Mouse (Mus musculus) urinary bladder, postnatal 4 days (tissue): ENCODE data around the gene Asap3.

Source experiments
- DNase-seq, 2 experiments: peaks; one replicate each; pipeline ENCODE4 v3.0.0; 2021 to 2022; ENCODE audit warnings: low spot score in 2 of 2

Gene Asap3

DNA sequence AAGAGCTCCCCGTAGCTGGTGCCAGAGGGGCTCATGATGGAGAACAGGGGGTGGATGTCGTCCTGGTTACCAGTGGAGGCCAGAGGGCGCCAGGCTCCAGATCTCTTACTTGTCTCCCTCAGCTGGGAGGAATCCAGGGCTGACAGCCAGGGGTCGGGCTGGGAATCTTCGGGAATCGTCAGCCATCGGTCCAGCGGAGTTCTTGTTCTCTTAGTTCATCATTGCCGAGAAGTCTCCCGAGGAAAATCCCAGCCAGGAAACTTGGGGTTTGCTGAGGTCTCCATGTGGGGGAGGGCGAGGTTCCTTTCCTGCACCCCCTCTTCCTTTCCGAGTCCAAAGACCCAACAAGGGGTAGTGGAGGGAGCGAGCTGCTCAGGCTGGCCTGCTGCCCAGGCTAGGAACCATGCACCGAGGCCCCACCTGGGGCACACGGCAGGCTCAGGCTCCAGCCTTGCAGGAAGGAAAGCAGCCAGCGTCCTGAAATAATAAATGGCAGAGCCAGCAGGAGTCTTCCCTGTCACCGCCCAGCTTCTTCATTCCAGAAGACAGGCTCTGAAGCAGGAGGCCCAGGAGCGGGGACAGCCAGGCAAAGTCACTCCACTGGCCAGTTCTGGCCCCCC is 12.5 kb downstream of the Asap3 start:
- peak; percentile 81 to 85 for DNase-seq

DNA sequence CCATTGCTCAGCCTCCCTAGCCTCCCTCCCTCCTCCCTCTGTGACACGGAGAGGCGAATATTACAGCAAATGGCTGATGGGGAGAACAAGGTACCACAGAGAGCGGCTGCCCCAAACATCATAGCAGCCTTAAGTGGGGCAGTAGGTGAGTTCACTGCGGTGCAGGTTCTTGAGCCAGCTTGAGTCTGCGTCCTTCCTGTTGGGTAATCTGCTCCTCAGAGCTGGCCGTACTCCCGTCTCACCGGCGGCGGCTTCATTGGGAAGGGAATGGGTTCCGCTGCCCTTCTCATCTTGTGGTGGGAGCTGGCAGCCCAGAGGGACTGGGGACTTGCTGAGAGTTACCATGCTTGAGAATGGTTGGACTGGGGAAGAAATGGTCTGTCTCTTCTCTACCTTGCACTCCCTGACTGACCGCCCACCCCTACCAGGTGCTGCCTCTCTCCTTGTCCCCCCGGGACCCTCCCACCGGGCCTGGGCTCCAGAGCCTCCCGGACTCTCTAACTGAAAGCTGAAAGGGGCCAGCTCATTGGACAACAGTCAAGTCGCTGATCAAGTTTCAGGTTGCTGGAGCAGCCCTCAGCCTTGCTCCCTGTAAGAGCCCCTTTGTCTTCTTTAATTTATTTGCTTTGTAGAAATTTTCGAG is 14.1 kb downstream of the Asap3 start:
- peak in 1 of 2 experiments; percentile 59 for DNase-seq

DNA sequence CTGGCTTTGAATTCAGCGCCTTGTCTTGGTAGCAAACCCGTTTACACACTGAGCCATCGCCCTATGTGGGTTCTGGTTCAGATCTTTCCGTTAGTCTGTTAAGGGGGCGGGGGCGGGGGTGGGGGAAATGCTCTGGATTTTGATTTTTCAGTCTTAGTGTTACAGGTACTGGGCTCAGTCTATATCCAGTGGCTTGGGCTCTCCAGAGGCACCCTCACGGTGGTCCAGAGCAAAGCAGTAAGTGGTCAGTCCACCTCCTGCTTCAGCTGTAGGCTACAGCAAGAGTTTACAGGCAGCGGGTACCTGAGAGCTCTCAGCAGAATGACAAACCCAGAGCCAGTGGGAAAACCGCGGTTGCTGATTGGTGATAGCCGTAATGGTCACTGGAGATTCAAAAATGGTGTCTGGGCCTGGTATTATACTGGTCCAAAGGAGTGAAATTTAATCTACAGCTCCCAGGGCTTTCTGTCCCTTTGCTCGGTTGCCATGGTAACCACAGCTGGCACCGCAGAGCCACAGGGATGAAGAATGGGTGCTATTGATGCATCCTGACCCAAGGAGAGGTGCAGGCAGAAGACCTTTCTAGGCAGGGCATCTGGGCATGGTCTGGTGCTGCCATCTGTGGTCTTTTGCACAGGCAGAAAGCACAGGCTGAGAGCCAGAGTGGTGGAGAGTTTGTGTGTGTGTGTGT is 17.5 kb downstream of the Asap3 start:
- no peak for DNase-seq

DNA sequence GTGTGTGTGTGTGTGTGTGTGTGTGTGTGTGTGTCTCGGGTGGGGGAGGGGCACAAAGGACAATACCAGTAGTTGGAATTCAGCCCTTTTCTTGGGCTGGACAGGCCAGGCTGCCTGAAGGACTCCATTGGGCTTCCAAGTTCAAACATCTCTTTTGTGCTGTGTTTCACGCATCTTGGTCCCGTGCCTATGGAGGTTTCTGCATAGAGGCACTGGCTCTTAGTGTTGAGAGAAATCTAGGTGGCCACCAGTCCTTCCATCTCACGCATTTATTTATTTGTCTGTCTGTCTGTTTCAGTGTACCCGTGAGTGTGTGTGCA is 18.0 kb downstream of the Asap3 start:
- DNase-seq: no peak

DNA sequence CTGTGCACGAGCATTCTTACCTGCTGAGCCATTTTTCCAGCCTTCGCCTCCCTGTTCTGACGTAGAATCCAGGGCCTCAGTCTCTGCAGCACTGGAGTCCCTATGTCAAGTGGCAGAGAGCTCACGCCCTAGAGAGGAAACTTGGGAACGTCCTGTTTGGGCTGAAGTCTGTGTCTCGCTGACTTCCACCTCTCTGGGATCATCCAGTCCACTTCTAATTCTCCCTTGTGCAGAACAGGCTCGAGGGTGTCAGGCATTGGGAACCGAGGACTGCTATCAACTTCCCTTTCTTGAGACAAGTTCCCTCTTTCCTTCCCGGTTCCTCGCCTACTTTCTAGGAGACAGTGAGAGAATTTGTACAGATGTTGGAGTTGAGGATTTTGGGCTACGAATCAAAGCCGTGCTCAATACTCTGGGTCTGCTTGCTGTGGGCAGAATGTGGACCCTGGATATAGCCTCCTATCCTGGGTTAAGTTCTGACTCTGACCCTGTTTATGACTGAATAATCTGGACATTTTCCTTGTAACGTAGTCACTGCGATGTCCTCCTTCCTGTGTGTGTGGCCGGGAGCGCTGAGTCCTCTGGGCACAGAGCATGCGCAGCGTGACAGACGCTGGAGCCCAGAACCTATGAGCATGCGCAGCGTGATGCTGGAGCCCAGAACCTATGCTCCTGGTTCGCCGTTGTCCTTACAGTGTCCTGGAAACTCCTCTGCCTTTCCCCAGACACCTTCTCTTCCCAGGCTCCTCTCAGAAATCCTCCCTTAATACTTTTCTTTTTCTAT is 18.7 kb downstream of the Asap3 start:
- DNase-seq: no peak

DNA sequence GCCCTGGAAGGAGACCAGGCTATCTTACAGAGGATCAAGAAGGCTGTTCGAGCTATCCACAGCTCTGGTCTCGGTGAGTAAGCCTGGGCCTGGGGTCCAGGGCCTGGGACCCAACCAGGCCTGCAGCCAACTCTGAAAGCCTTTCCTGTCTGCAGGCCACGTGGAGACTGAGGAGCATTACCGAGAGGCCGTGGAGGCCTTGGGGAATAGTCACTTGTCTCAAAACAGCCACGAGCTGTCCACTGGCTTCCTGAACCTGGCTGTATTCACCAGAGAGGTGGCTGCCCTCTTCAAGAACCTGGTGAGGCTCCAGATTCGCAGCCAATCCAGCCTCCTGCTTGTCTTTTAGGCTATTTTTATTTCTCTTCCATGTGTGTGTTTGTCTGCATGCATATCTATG is 21.2 kb downstream of the Asap3 start:
- no peak for DNase-seq

DNA sequence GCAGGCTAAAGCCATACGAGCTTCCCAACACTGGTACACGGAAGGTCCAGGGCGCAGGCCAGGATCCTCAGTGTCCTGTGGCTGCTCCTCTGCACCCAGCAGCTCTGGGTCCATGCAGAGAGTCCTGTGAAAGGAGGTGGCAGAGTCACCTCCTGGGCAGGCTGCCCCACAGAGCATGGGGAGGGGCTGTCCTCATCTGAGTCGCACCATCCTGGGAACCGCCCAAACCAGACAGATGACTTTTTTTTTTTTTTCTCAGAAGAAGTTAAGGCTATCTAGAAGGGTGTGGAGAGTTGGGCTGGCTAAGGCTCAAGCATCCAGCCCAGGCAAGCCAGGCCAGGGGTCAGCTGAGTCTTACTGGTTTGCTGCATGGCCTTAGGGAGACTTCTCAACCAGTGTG is 22.5 kb downstream of the Asap3 start:
- no peak for DNase-seq

DNA sequence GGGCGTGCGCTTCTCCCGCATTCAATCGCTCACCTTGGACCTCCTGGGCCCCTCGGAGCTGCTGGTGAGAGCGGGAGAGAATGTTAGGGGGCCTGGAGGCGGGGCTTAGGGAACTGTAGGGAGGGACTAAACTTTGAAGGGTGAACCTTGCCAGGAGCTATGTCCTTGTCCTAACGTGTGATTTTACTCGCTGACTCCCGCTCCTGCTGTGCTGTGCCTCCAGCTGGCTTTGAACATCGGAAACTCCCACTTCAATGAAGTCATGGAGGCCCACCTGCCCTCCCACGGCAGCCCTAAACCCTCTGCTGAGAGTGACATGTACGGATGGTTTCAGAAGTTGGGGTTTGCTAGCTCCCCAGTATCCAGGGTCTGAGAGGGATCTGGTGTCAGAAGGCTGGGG is 32.5 kb downstream of the Asap3 start:
- DNase-seq: no peak

DNA sequence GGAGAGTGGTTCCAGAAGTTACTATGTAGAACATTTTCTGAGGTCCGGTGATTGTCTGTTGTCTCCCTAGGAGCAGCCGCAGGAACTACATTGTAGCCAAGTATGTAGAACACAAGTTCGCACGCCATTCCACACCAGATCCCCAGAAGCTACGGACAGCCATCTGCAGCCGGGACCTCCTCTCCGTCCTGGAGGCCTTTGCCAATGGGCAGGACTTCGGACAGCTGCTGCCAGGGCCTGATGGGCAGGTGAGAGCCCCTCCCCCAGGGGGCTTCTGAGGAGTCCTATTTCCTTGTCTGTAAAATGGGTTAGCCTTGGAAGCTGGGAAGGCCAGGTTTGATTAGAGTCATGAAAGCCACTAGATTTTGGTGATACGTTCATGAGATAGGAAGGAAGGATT is 32.9 kb downstream of the Asap3 start:
- no peak for DNase-seq

DNA sequence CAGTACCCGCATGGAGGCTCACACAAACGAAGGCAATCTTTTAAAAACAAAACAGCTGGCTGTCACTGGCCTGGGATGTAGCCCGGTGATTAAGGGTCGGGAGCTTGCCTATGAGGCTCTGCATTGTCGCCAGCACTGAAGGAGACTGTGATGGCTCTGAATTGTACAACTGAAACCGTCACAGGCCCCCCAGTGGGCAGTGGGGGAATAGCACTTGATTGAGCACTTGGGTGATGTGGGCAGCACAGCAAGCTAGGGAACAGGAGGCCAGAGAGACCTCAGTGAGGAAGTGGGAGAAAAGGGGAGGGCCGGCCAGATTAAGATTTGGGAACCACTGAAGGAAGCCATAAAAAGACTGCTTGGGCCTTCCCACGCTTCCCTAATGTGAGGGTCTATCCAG is 33.5 kb downstream of the Asap3 start:
- peak; percentile 70 to 87 for DNase-seq

DNA sequence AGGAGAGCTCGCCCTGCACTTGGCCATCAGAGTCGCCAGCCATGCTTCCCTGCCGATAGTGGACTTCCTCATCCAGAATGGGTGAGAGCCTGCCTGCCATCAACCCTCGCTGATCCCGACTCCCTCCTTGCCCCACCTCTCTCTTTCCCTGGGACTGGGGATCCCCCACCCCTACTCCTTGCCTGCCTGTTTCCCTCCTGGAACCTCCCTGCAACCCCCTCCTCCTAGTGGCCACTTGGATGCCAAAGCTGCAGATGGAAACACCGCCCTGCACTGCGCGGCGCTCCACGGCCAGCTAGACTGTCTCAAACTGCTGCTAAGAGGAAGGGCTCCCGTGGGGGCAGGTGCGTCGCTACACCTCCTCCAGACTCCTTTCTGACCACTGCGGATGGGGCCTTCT is 34.0 kb downstream of the Asap3 start:
- DNase-seq: no peak

DNA sequence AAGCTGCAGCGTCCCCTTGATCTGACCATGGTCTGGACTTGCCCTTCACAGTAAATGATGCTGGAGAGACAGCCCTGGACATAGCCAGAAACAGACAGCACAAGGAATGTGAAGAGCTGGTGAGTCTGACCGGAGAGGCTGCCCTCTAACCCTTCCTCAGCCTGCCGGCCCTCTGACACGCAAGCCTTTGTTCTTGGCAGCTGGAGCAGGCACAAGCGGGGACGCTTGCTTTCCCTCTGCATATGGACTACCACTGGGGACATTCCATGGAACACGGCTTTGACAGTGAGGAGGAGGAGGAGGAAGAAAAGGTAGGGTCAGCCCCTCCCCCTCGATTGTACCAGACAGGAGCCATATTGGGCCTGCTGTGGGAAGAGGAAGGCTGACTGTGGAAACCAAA is 34.8 kb downstream of the Asap3 start:
- no peak for DNase-seq

DNA sequence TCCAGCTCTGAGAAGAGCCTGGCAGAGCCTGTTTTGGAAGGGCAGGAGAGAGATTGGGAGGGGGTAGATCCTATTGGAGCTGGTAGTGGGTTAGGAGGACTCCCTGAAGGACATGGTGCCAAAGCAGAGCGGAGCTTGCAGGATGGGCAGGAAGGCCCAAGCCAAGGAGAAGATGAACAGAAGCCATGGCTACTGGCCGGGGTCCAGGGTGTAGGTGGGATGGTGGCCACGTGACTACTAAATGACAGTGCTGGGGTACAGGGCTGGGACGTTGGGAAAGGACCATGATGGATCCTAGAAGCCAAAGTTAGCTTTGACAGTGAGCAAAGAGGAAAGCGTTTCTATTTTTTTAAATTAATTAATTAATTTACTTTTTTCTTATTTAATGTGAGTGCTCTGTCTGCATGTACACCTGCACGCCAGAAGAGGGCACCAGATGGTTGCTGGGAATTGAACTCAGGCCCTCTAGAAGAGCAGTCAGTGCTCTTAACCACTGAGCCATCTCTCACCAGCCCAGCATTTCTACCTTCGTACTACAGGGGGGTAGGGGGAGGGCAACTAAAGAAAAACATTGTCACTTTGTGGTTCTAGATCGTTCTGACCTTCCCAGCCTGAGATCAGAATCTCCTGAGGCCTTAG is 36.0 kb downstream of the Asap3 start:
- DNase-seq: no peak

DNA sequence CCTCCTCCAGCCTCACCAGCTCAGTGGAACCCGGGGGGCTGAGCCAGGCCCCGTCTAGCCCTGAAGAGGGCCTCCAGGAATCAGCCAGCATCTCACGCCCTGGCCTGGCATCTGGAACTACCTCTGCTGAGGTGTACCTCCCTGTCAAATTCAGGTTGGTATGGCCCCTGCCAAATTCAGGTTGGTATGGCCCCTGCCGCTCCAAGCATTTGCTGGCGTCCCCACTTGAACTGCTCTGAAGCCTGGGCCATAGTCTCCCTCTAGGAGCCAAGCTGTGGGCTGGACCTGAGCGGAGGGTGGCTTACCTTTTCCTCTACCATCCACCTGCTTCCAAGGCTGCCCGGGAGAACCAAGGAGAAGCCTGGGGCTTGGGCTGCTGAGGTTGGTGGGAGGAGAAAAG is 36.6 kb downstream of the Asap3 start:
- no peak for DNase-seq

DNA sequence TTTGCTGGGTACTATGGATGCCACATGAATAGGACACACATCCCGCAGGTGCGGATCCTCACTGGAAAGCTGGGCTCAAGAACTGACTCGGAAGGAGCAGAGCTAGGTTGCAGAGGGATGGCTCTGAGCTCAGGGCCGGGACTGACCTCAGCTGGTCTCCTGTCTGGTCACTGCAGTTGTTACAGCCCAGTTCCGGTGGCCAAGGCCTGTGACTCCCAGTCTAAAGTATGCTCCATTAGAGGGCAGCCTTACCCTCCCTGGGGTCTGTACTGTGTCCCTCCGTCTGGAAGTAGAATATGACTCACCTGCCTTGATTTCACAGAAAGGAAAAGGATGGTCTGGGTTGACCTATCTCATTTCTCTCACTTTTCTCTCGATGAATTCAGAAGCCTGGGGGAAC is 38.0 kb downstream of the Asap3 start:
- no peak for DNase-seq

DNA sequence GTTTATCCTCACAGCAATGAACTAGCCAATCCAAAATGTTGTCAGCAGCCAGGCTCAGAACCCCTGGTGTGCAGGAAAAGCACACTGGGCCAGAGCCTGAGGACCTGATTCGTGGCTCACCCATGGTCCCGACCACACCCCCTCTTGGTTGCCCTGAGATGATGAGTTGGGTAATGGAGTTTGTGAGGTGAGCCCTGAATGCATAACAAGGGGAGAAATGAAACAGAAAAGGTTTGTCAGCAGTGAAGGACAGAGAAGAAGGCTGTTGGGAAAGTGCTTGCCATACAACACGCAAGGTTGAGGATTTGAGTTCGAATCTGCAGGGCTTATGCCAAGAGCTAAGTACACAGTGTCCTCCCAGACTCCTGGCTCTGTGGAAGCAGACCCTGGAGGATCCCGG is 39.5 kb downstream of the Asap3 start:
- no peak for DNase-seq

DNA sequence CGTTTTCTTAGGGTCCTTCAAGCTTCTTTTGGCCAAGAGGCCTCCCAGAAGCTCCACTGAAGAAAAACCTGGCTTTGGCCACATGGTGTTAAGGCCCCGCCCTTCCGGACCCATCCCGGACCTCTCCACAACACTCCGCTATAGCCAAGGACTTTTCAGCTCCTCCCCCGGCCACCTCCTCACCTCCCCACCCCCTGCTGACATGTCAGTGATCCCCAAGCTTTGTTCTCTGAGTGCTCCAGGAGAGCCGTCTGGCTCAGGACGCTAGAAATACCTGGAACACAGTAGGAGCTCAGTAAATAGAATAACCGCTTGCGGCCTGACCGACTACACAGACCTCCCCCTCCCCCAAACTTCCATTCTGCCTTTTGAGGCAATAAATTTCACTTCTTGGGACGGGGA is 40.4 kb downstream of the Asap3 start:
- no peak for DNase-seq

DNA sequence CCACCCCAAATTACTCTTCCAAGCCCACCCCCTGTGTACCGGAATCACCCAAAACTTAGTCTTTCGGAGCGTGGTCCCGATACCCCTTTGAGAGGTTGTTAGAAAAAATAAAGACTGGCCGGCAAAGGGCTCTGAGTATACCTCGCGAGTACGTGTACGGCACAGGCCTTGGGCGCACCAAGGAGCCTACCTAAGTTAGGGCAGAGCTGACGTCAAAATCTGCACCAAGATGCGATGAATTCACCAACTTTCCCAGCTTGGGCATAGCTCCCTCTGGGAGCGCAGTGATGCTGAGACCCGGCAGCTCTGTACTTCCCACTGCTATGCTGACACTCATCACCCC is 41.2 kb downstream of the Asap3 start:
- DNase-seq: no peak

DNA sequence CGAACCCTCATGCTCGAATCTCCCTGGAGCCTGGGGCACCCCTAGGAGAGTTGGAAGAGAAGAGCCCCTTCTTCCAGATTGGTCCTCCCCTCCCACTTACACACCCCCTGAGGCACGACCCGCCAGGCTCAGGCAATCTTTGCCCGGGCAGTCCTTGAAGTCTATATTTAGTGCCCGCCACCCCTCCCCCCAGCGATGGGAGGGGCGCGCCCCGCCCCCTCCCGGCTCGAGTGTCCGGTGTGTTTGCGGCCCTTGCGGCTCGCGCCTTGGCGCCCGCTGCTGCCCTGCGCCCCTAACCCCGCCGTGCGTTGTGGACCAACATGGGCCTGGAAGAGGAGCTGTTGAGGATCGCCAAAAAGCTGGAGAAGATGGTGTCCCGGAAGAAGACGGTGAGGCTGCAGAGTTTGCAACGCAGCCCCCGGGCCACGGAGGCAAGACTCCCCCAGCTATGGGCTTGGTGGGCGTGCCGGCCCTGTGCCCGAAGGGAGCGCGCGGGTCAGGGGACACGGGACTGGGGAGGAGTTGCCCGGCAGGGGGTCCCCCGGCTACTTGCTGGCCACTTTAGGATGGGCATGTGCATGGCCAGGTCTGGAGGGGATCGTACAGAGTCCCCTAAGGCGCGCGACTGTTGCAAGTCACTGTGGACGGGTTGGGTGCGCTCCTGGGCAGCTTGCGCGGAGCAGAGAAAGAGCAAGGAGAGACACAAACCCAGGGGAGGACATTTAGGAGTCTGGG is 41.7 kb downstream of the Asap3 start, which contains the start of gene Tcea3:
Tcea3 (plus strand) TSS at position 1 of the 735 bp plus-strand sequence.
- peak in 1 of 2 experiments; percentile 60 for DNase-seq

DNA sequence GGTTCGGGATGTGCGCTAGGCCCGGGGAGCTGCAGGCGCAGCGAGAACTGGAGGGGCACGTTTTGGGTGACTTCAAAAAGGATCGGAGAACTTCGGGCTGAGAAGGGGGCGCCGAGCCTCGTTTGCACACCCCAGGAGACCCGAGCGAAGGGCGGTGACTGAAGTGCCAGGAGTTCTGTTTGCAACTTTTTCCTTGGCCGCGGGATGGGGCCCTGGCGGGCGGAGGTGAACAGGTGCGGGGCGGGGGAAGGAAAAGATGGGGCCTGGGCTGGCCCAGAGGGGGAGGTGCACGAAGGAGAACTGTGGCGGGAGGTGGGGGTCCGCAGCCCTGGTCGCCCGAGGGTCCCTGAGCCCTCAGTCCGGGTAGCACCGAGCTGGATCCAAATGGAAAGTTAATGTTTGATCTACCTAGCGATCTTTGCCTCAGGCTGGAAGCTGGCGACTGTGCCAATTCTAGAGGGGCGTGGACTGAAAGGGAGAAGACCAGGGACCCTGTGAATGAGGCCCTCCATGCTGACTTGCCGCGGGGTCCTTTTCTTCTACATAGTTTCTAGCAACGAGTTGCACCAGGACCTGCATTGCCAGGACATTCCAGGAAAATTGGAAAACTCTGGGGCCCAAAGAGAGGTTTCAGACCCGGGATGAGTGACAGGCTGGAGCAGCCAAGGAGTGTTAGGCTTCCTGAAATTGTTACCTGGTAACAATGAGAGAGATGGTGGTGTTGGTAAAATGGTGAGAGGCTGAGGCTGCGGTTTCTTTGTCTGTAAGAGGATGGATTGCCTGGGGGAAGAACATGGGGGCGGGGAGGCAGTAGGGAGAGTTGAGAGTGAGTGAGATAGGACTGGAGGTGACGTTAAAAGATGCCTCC is 42.5 kb downstream of the Asap3 start:
- DNase-seq: no peak

DNA sequence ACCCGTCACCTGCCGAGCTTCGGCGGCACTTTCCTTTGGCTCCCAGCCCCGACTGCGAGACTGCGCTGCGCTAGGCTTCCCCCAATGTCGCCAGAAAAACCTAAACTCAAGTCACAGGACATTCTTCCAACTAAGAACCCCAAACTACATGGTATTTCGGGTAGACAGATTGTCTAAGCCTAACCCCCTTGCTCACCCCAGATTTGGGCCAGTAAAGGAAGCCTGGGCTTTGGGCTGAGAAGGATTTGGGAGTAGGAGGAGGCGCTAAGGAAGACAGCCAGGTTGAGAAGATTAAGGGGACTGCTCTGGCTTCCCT is 43.1 kb downstream of the Asap3 start:
- DNase-seq: no peak
